Mouse (Mus musculus): ENCODE data around the gene Slc19a1. TPM values are rescaled to one million over a fixed set of nuclear protein-coding genes. Genes with fewer than 3 reads are reported as not detected.

Gene Slc19a1
- polyA plus RNA-seq, 1 experiment from 2014 or later, result 35.4 TPM

GRCm38 (mm10) chr10:77104327-77104726, 72.3 kb downstream of the Slc19a1 start:
- Histone ChIP-seq H3K4me1 (ENCODE audit: control insufficient read depth, insufficient read depth, low read length) (peaks cover 2% of the 10 kb centered on the region; the same call in 1 of the 2 replicates), H3K4me2 (replicated peaks; ENCODE audit: low read depth, low read length) (no peak overlapping the region), H3K9ac (replicated peaks; ENCODE audit: low read depth, low read length) (no peak overlapping the region), H3K27ac (ENCODE audit: low read length) (no peak overlapping the region), H3K4me3 (ENCODE audit: low read depth, low read length) (no peak overlapping the region), H3K27me3 (ENCODE audit: control insufficient read depth, insufficient read depth, low read length) (no peaks in the 10 kb centered on the region), H3K36me3 (ENCODE audit: control insufficient read depth, insufficient read depth, low read length) (no peaks in the 10 kb centered on the region), H3K9me3 (ENCODE audit: control insufficient read depth, low read depth, low read length) (no peaks in the 10 kb centered on the region)
- ATAC-seq (ENCODE audit: insufficient number of reproducible peaks, insufficient read depth, low FRiP score, low read depth), result no peak

DNA sequence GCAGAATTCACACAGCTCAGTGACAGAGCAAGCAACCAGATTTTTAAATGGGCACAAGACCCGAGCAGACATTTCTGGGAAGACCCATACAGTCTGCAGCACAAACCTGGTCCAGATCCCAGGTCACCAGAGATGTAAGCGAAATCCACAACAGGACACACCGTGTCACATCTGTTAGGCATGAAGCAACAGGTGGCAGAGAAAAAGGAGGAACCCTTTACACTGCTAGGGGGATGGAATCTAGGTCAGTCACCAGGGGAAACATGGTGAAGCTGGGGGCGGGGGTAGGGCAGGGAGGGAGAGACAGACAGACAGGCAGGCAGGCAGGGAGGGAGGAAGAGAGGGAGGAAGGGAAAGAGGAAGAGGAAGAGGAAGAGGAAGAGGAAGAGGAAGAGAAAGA, 76.1 kb downstream of the Slc19a1 start:
- H3K9ac ChIP-seq (replicated peaks; ENCODE audit: low read depth, low read length), result no peak overlapping the region

DNA sequence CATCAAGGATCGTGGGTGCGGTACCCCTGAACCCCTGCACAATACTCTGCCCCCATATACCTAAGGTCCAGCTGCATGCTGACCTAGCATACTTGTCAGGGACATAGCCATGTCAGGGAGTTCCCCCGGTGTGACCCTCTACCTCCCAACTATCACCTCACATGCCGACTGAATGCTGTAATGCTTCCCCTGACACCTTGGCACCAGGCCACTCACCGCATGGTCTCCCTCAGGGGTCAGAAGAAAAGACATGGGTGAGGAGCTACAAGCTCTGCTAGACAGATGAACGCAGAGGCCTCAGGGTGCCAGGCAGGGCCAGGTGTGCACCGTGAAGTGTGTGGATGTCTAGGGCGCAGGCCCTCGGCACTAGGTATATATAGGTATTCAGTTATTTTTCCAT, 78.0 kb downstream of the Slc19a1 start:
- no peak overlapping the region for H3K4me3 ChIP-seq (ENCODE audit: low read depth, low read length)
- H3K36me3 ChIP-seq (ENCODE audit: control insufficient read depth, insufficient read depth, low read length), result no peaks in the 10 kb centered on the region
- no peak overlapping the region for H3K27ac ChIP-seq (ENCODE audit: low read length)
- no peak overlapping the region for H3K4me2 ChIP-seq (replicated peaks; ENCODE audit: low read depth, low read length)
- no peak for ATAC-seq (ENCODE audit: insufficient number of reproducible peaks, insufficient read depth, low FRiP score, low read depth)
- no peaks in the 10 kb centered on the region for H3K27me3 ChIP-seq (ENCODE audit: control insufficient read depth, insufficient read depth, low read length)
- no peak overlapping the region for H3K9ac ChIP-seq (replicated peaks; ENCODE audit: low read depth, low read length)
- H3K4me1 ChIP-seq (ENCODE audit: control insufficient read depth, insufficient read depth, low read length), result peaks cover 28% of the 10 kb centered on the region
- no peaks in the 10 kb centered on the region for H3K9me3 ChIP-seq (ENCODE audit: control insufficient read depth, low read depth, low read length)
- WGBS, result 80% methylated on average over 9 of the region's 9 CpGs

More for the DNA sequence above, 76.1 kb downstream of the Slc19a1 start:
- Histone ChIP-seq H3K9me3 (ENCODE audit: control insufficient read depth, low read depth, low read length) (no peaks in the 10 kb centered on the region), H3K4me1 (ENCODE audit: control insufficient read depth, insufficient read depth, low read length) (peaks cover 17% of the 10 kb centered on the region), H3K27me3 (ENCODE audit: control insufficient read depth, insufficient read depth, low read length) (no peaks in the 10 kb centered on the region), H3K4me2 (replicated peaks; ENCODE audit: low read depth, low read length) (no peak overlapping the region), H3K36me3 (ENCODE audit: control insufficient read depth, insufficient read depth, low read length) (no peaks in the 10 kb centered on the region), H3K4me3 (ENCODE audit: low read depth, low read length) (no peak overlapping the region), H3K27ac (ENCODE audit: low read length) (no peak overlapping the region)
- ATAC-seq (ENCODE audit: insufficient number of reproducible peaks, insufficient read depth, low FRiP score, low read depth), result no peak
- WGBS, result 85% methylated on average over 4 of the region's 4 CpGs

Other genes with a start within 250 kb of the Slc19a1 start
- 27.3 and 28.2 TPM in 2 replicates for gene Pcbp3, start 70.4 kb upstream of the Slc19a1 start, polyA plus RNA-seq (2014; fragmentation: Nextera tagmentation; extraction: Ambion mirVana)
- gene Col18a1, start 134.3 kb downstream of the Slc19a1 start, polyA plus RNA-seq (2014; fragmentation: Nextera tagmentation; extraction: Ambion mirVana), result 49.8 and 56.3 TPM in 2 replicates
- 119 and 129 TPM in 2 replicates for gene Pofut2, start 227.0 kb downstream of the Slc19a1 start, polyA plus RNA-seq (2014; fragmentation: Nextera tagmentation; extraction: Ambion mirVana)

Measured in stomach, embryonic 14.5 days (tissue).